Mouse (Mus musculus): Measurements from ENCODE around the gene Atp5j2.
"Not testable (repeated sequence)": the region's sequence is repeated elsewhere in the genome, so short reads cannot be mapped to it uniquely, and the experiment has no call there.

The Atp5j2 gene
- long read RNA-seq, experiment 1, transcript Atp5j2-202 (4 exons, 955 nt): major isoform, 463 of 503 reads
- long read RNA-seq, experiment 1, partial matches to known transcripts: 18 of 503 reads
- long read RNA-seq, experiment 1, other reads (novel, unspliced or antisense): 18 of 503 reads
- long read RNA-seq, experiment 2, transcript Atp5j2-202 (4 exons, 955 nt): major isoform, 442 of 469 reads
- long read RNA-seq, experiment 2, partial matches to known transcripts: 15 of 469 reads
- long read RNA-seq, experiment 2, other reads (novel, unspliced or antisense): 9 of 469 reads

DNA sequence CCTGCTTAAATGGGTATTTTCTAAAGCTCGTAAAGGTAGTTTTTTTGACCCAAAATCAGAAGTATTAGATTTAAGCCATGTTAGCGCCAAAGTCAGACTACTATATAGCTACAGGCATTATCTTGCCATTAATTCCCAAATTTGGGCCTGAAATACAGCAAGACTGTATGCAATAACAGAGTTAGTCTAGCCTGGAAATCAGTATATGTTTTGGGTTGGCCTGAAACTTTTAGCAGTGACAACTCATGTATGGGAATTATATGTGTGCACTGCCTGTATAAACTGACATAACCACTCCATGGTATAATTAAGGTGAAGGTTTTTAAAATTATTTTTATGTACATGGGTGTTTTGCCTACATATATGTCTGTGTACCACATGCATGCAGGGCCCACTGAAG is at the start of gene Atp5j2:
Gene Atp5j2 (minus strand): TSS at position 101 of the 400 bp plus-strand sequence.
- intact Hi-C loops (cut with DNase I): no loop called here

DNA sequence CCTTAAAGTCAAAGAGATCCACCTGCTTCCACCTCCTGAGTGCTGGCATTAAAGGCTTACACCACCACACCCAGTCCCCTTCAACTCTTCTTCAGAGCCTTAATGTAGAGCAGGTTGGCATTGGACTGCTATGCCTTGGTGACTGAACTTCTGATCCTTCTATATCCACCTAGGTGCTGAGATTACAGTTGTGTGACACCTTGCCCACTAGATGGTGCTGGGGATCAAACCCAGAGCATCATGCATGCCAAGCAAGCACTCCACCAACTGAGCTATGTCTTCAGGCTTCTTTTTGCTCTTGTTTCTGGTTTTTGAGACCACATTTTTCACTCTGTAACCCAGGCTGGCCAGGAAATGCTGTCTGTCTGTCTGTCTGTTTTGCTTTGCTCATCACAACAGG is 42.8 kb upstream of the Atp5j2 start:
- intact Hi-C loops (cut with DNase I): loop anchor here (5.0 kb wide), 1 partner anchor 48 kb away; the partner anchor contains the start of gene Zscan25

GRCm38 (mm10) chr5:145231893-145232411 is 40.1 kb upstream of the Atp5j2 start:
- intact Hi-C loops (cut with DNase I): loop anchor here (5.0 kb wide), 1 partner anchor 50 kb away; the partner anchor contains the start of gene Zscan25

DNA sequence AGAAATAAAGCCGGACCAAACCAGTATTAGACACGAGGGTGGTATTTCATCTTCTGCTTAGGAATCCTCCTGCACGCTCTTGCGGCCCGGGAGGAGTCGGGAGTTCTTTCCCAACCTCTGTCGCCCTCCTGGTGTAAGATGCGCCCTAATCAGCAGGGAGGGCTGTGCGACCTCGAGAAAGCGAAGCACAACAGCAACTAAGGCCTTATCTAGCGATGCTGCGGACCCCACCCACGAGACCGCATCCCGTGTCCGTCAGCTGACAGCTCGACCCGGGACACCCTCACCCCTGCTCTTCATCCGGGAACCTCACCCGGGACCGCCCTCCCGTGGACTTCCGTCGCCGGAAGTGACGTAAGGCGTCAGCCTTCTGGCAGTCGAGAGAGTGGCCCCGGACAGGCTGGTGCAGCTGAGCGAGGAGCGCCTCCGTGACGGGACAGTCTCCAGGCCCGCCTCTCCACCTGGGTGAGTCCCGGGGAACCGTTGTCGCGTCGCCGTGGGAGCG is 39.6 kb upstream of the Atp5j2 start, which contains the start of gene Zfp655:
Gene Zfp655 (plus strand): TSS at position 349 of the 505 bp plus-strand sequence.
- intact Hi-C loops (cut with DNase I): loop anchor here (5.0 kb wide), 1 partner anchor 51 kb away; the partner anchor contains the start of gene Zscan25

DNA sequence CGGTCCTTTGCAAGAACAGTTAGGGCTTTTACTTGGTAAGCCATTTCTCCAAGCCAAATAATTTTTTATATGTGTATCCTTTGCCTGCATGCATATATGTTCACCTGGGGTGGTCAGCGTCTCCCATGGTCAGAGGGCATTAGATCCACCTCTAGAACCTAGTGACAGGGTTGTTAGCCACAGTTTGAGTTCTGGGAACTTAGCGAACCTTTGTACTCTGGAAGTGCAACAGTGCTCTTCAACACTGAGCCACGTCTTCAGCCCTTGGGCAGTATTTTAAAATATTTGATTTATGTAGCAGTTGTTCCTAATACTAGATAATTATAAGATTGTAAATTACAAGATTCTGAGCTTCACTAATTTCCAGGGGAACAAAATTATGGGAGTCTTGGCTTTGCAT is 38.8 kb upstream of the Atp5j2 start:
- intact Hi-C loops (cut with DNase I): loop anchor here (5.0 kb wide), 1 partner anchor 52 kb away; the partner anchor contains the start of gene Zscan25

- intact Hi-C loops (cut with DNase I): not testable (repeated sequence)
Observed at GRCm38 (mm10) chr5:145229283-145229682, 37.4 kb upstream of the Atp5j2 start.

DNA sequence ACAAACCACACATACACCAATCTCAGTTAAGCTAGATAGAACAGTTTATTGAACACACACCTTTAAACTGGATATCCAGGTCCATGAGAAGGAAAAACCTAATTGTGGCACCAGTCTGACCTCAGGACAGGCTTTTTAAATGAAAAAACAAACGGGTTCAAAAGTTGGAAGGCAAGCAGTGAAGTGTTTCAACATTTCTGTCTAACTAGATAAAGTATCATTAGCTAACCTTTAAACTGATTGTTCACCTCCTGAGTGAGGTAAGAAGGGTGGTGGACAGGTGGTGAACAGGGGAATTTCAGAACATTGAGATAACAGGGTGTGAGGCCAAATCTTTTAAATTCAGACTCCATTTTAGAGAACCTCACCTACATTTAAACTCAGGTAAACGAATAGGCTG is 34.6 kb upstream of the Atp5j2 start:
- intact Hi-C loops (cut with DNase I): no loop called here

- intact Hi-C loops (cut with DNase I): no loop called here
Observed at GRCm38 (mm10) chr5:145223395-145223794, 31.5 kb upstream of the Atp5j2 start.

DNA sequence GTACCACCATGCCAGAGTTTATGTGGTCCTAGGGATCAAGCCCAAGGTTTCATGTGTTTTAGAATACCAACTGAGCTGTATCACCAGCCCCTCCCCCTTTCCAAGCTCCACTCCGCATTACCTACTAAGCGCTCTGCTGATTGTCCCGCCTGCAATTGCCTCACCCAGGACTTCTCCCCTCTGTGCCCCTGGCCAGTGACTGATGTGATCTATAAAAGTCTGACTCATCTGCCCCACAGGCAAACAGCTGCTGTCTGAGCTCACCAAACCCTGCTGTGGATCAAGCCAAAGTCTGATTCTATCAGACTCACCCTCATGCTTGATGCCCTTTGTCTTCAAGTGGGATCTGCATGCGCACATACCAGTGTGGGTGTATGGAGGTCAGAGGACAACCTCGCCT is 31.0 kb upstream of the Atp5j2 start:
- intact Hi-C loops (cut with DNase I): no loop called here

GRCm38 (mm10) chr5:145219981-145220380 is 28.1 kb upstream of the Atp5j2 start:
- intact Hi-C loops (cut with DNase I): loop anchor here (10.0 kb wide), 1 partner anchor 145 kb away; no protein-coding TSS in a partner anchor

- intact Hi-C loops (cut with DNase I): loop anchor here (10.0 kb wide), 1 partner anchor 146 kb away; no protein-coding TSS in a partner anchor
Observed at GRCm38 (mm10) chr5:145218671-145219070, 26.8 kb upstream of the Atp5j2 start.

GRCm38 (mm10) chr5:145218206-145218605 is 26.3 kb upstream of the Atp5j2 start:
- intact Hi-C loops (cut with DNase I): loop anchor here (10.0 kb wide), 1 partner anchor 147 kb away; no protein-coding TSS in a partner anchor

DNA sequence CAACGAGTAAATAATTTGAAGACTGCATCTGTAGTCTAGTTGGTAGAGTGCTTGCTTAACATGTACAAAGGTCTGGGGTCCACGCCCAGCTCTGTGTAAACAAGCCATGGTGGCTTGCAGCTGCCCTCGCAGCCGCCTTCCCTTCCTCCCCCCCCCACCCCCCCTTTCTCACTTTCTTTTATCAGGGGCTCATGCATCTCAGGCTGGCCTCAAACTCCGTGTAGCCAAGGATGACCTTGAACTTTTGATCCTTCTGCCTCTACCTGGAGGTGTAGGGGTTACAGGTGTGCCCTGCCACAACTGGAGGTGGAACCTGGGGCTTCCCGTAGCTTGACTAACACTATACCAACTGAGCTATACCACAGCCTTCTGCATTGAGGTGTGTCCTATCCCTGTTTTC is 25.9 kb upstream of the Atp5j2 start:
- intact Hi-C loops (cut with DNase I): loop anchor here (10.0 kb wide), 1 partner anchor 147 kb away; no protein-coding TSS in a partner anchor

- intact Hi-C loops (cut with DNase I): loop anchor here (10.0 kb wide), 1 partner anchor 150 kb away; no protein-coding TSS in a partner anchor
Observed at GRCm38 (mm10) chr5:145214679-145215078, 22.8 kb upstream of the Atp5j2 start.

GRCm38 (mm10) chr5:145213505-145213904 is 21.6 kb upstream of the Atp5j2 start:
- intact Hi-C loops (cut with DNase I): loop anchor here (10.0 kb wide), 1 partner anchor 151 kb away; no protein-coding TSS in a partner anchor

DNA sequence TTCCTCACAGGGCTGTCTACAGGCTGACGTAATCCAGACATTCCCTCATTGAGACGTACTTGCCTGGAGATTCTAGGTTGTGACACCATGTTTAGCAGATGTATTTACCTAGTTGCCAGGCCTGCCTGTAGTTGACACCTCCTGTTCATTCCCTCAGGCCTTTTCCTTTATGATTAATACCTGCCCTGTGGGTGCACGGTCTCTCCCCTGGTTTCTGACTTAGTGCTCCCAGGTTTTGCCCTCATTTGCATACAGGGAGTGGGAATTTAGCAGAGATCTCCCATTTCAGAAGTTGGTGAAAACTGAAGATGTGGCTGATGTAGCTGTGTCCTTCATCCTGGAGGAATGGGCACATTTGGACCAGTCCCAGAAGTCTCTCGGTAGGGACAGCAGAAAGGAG is 20.4 kb upstream of the Atp5j2 start:
- intact Hi-C loops (cut with DNase I): loop anchor here (10.0 kb wide), 1 partner anchor 153 kb away; no protein-coding TSS in a partner anchor

GRCm38 (mm10) chr5:145211340-145211739 is 19.5 kb upstream of the Atp5j2 start:
- intact Hi-C loops (cut with DNase I): loop anchor here (10.0 kb wide), 1 partner anchor 153 kb away; no protein-coding TSS in a partner anchor

DNA sequence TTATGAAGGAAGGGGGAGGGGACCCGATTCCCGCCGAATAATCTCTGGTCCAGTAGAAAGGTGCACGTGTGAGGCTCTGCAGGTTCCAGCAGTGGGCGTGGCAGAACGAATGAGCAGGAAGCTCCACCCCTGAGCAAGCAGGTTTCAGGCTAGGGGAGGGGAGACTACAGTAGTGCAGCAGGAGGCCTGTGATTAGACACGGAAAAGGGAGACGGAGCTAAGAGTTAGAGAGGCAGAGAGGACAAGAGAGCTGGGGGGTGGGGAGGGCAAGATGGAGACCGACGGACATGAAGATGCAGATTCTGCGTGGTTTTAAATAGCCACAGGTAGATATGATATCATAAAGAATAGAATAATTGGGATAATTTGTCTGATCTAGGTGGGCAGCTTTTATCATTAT is 16.5 kb upstream of the Atp5j2 start:
- intact Hi-C loops (cut with DNase I): not testable (repeated sequence)

DNA sequence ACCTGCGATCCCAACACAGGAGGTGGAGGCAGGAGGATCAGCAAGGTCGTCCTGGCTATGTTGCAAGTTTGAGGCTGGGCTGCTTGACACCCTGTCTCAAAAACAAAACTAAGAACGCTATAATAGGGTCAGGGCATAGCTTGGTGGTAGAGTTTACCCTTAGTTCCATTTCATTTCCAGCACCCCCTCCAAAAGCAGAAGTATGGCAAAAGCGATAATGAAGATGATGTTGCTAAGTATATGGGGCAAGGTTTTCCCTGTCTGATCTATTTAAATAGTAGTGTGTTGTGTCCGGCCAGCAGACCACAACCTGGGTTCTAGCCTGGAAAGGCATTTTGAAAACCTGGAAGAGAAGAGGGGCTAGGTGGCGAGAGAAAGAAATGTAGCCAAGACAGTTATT is 16.1 kb upstream of the Atp5j2 start:
- intact Hi-C loops (cut with DNase I): no loop called here

GRCm38 (mm10) chr5:145207385-145207784 is 15.5 kb upstream of the Atp5j2 start:
- intact Hi-C loops (cut with DNase I): no loop called here

DNA sequence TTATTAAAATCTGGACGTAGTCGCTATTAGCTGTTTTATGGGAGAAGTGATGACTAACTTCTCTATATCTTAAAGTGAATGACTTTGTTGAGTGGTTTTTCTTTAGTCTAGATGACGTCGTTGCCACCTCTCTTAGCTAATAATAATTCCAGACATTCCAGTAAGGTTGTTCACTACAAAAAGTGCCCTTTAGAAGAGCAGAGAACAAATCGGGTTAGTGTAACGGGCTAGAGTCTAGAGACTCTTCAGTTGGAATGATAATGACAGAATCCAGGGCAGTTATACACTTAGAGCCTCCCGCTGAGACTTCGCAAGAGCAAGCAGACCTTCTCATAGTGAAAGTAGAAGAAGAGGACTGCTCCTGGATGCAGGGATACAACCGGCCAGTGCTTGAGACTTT is 13.2 kb upstream of the Atp5j2 start:
- intact Hi-C loops (cut with DNase I): no loop called here
